Mouse (Mus musculus) mouse embryonic stem cell (cell line): Measurements from ENCODE around the gene Cct8l1.

Experiments used
- in situ Hi-C, 2 experiments: fragments of 300-500 bp; cut with MboI; formaldehyde crosslinking; loops; 1 replicate in 1 of 2; 3 replicates in 1 of 2; pipeline ENCODE4 v1.14.3; 2019 to 2020; ENCODE audit warnings: low sequenced_read_pairs in 2 of 2, low pct_unique_long_range_greater_than_20kb in 1 of 2, mixed read lengths in 1 of 2; ENCODE audit not compliant: unreplicated experiment in 1 of 2

The Cct8l1 gene

GRCm38 (mm10) chr5:25528851-25529528, 13.1 kb downstream of the Cct8l1 start:
- in situ Hi-C loops = no loop called here

GRCm38 (mm10) chr5:25529529-25530421, 13.9 kb downstream of the Cct8l1 start:
- in situ Hi-C loops = no loop called here

GRCm38 (mm10) chr5:25530629-25531028, 14.8 kb downstream of the Cct8l1 start:
- in situ Hi-C loops = no loop called here

- in situ Hi-C loops = no loop called here
Measured at GRCm38 (mm10) chr5:25532256-25533147, 16.6 kb downstream of the Cct8l1 start.

- in situ Hi-C loops = no loop called here
Measured at GRCm38 (mm10) chr5:25533298-25533697, 17.4 kb downstream of the Cct8l1 start.

GRCm38 (mm10) chr5:25535566-25535965, 19.7 kb downstream of the Cct8l1 start:
- in situ Hi-C loops = no loop called here

GRCm38 (mm10) chr5:25536451-25536850, 20.6 kb downstream of the Cct8l1 start:
- in situ Hi-C loops = no loop called here

GRCm38 (mm10) chr5:25536921-25537409, 21.1 kb downstream of the Cct8l1 start:
- in situ Hi-C loops = no loop called here

GRCm38 (mm10) chr5:25540412-25540811, 24.5 kb downstream of the Cct8l1 start:
- in situ Hi-C loops = no loop called here

GRCm38 (mm10) chr5:25540921-25541320, 25.1 kb downstream of the Cct8l1 start:
- in situ Hi-C loops = no loop called here

GRCm38 (mm10) chr5:25541661-25542060, 25.8 kb downstream of the Cct8l1 start:
- in situ Hi-C loops = no loop called here

GRCm38 (mm10) chr5:25544061-25544460, 28.2 kb downstream of the Cct8l1 start:
- in situ Hi-C loops = no loop called here

- in situ Hi-C loops = no loop called here
Measured at GRCm38 (mm10) chr5:25544566-25544965, 28.7 kb downstream of the Cct8l1 start.

GRCm38 (mm10) chr5:25546912-25547311, 31.0 kb downstream of the Cct8l1 start:
- in situ Hi-C loops = no loop called here

GRCm38 (mm10) chr5:25550912-25551311, 35.0 kb downstream of the Cct8l1 start:
- in situ Hi-C loops = no loop called here

GRCm38 (mm10) chr5:25554210-25554609, 38.3 kb downstream of the Cct8l1 start:
- in situ Hi-C loops = no loop called here

- in situ Hi-C loops = no loop called here
Measured at GRCm38 (mm10) chr5:25554689-25555088, 38.8 kb downstream of the Cct8l1 start.

- in situ Hi-C loops = no loop called here
Measured at GRCm38 (mm10) chr5:25555684-25556083, 39.8 kb downstream of the Cct8l1 start.

- in situ Hi-C loops = no loop called here
Measured at GRCm38 (mm10) chr5:25556363-25556762, 40.5 kb downstream of the Cct8l1 start.
